Mouse (Mus musculus) kidney, postnatal 10 days (tissue): ENCODE measurements around the gene 2310002L09Rik.
"Not testable (repeated sequence)": the region's sequence is repeated elsewhere in the genome, so short reads cannot be mapped to it uniquely, and the experiment has no call there.

Experiments
- DNase-seq: peaks from one replicate; pipeline ENCODE4 v3.0.0; 2021; ENCODE audit warnings: mixed read lengths

The 2310002L09Rik gene

GRCm38 (mm10) chr4:73950375-73950896, at the start of gene 2310002L09Rik:
2310002L09Rik (minus strand) TSS chr4:73950846.
- no peak for DNase-seq

- DNase-seq = no peak
Observed at GRCm38 (mm10) chr4:73980454-73980853, 29.8 kb upstream of the 2310002L09Rik start.

- DNase-seq = not testable (repeated sequence)
Observed at GRCm38 (mm10) chr4:73920660-73921059, 30.0 kb downstream of the 2310002L09Rik start, which contains the start of gene Gm11756. Gm11756 (minus strand) TSS chr4:73920760.

- DNase-seq = not testable (repeated sequence)
Observed at GRCm38 (mm10) chr4:73905853-73906252, 44.8 kb downstream of the 2310002L09Rik start, which contains the start of gene Gm13871. Gm13871 (minus strand) TSS chr4:73905953.

- DNase-seq = not testable (repeated sequence)
Observed at GRCm38 (mm10) chr4:73891012-73891411, 59.6 kb downstream of the 2310002L09Rik start, which contains the start of gene Gm11757. Gm11757 (minus strand) TSS chr4:73891112.
